Mouse (Mus musculus) mature B cell (primary cell): Measurements from ENCODE around the gene Fut8.
"Not testable (repeated sequence)": the region's sequence is repeated elsewhere in the genome, so short reads cannot be mapped to it uniquely, and the experiment has no call there.

Experiments used
- in situ Hi-C: fragments of 300-500 bp; cut with MboI; formaldehyde crosslinking; loops from 2 replicates; pipeline ENCODE4 v1.14.3; 2019

The Fut8 gene

GRCm38 (mm10) chr12:77500439-77501055 is 262.6 kb downstream of the Fut8 start:
- in situ Hi-C loops = no loop called here

- in situ Hi-C loops = no loop called here
These were observed 263.7 kb downstream of the Fut8 start for GRCm38 (mm10) chr12:77501466-77502240.

- in situ Hi-C loops = no loop called here
These were observed 264.3 kb downstream of the Fut8 start for GRCm38 (mm10) chr12:77502243-77502642.

- in situ Hi-C loops = no loop called here
These were observed 267.5 kb downstream of the Fut8 start for GRCm38 (mm10) chr12:77505431-77505830.

- in situ Hi-C loops = no loop called here
These were observed 269.8 kb downstream of the Fut8 start for GRCm38 (mm10) chr12:77507770-77508169.

GRCm38 (mm10) chr12:77510758-77511157 is 272.8 kb downstream of the Fut8 start:
- in situ Hi-C loops = no loop called here

GRCm38 (mm10) chr12:77511206-77511605 is 273.3 kb downstream of the Fut8 start:
- in situ Hi-C loops = no loop called here

GRCm38 (mm10) chr12:77511631-77512030 is 273.7 kb downstream of the Fut8 start:
- in situ Hi-C loops = no loop called here

GRCm38 (mm10) chr12:77516805-77517204 is 278.9 kb downstream of the Fut8 start:
- in situ Hi-C loops = no loop called here

GRCm38 (mm10) chr12:77517691-77518090 is 279.8 kb downstream of the Fut8 start:
- in situ Hi-C loops = no loop called here

GRCm38 (mm10) chr12:77519534-77520102 is 281.7 kb downstream of the Fut8 start:
- in situ Hi-C loops = no loop called here

- in situ Hi-C loops = not testable (repeated sequence)
These were observed 286.1 kb downstream of the Fut8 start for GRCm38 (mm10) chr12:77524014-77524413.
